Mouse (Mus musculus) liver, adult 2 months (tissue): ENCODE measurements around the gene St3gal5. TPM values are rescaled to one million over a fixed set of nuclear protein-coding genes. Genes with fewer than 3 reads are reported as not detected.
A peak's percentile ranks its signal among the peaks of the same experiment; 100 is the strongest.

Source experiments
- DNase-seq: peaks from one replicate; pipeline ENCODE4 v3.0.0-alpha.2; 2011; ENCODE audit warnings: low read depth, low spot score; ENCODE audit errors: extremely low read depth
- H3K27ac ChIP-seq: fragments of 200-500 bp; replicated peaks from 2 replicates; pipeline ENCODE4 v1.5.1; 2012; ENCODE audit warnings: low read depth, mild to moderate bottlenecking, control low read depth, inconsistent platforms, low read length; ENCODE audit not compliant: insufficient read depth
- H3K27me3 ChIP-seq: fragments of 200-500 bp; 2 replicates; pipeline ENCODE4 v1.6.1; 2012; ENCODE audit warnings: mild to moderate bottlenecking, moderate library complexity, low read length, inconsistent platforms; ENCODE audit not compliant: control insufficient read depth, insufficient read depth
- H3K36me3 ChIP-seq: fragments of 200-500 bp; 2 replicates; pipeline ENCODE4 v1.6.1; 2012; ENCODE audit warnings: low read length, inconsistent platforms; ENCODE audit not compliant: control insufficient read depth, insufficient read depth
- H3K4me1 ChIP-seq: fragments of 200-500 bp; 2 replicates; pipeline ENCODE4 v1.6.1; 2011; ENCODE audit warnings: low read length; ENCODE audit not compliant: control insufficient read depth, insufficient read depth
- H3K4me3 ChIP-seq: fragments of 200-500 bp; 2 replicates; pipeline ENCODE4 v1.5.1; 2011; ENCODE audit warnings: low read depth, mild to moderate bottlenecking, control low read depth, low read length, moderate library complexity; ENCODE audit not compliant: insufficient read depth
- H3K79me2 ChIP-seq: fragments of 200-500 bp; 2 replicates; pipeline ENCODE4 v1.6.1; 2012; ENCODE audit warnings: inconsistent platforms, mild to moderate bottlenecking, low read length, moderate library complexity; ENCODE audit not compliant: control insufficient read depth, insufficient read depth
- H3K9ac ChIP-seq: fragments of 200-500 bp; 2 replicates; pipeline ENCODE4 v1.6.1; 2012; ENCODE audit warnings: low read depth, mild to moderate bottlenecking, control low read depth, inconsistent platforms, low read length
- CTCF ChIP-seq: fragments of 200-500 bp; IDR thresholded peaks from 2 replicates; pipeline ENCODE4 v1.5.1; 2011; ENCODE audit warnings: low read depth, low read length, control low read depth
- POLR2A ChIP-seq: fragments of 200-500 bp; IDR thresholded peaks from 2 replicates; pipeline ENCODE4 v1.6.1; 2011; ENCODE audit warnings: low read length, control low read depth; ENCODE audit not compliant: insufficient read depth; ENCODE audit errors: extremely low read depth
- WGBS: fragments of 180-500 bp; shearing (Covaris S2); methylation state at CpG from one replicate; pipeline ENCODE4 v1.1.7; 2018; 5-methylcytosine and 5-hydroxymethylcytosine counted together
- polyA plus RNA-seq: library from polyadenylated mRNA; depleted of rRNA; stranded (reverse); fragments of >200 nt; gene quantifications from 2 replicates; pipeline ENCODE4 v1.2.3, GENCODE M21; 2012
- total RNA-seq: library from RNA; depleted of rRNA; stranded (reverse); fragments of >200 nt; gene quantifications from 2 replicates; pipeline ENCODE4 v1.2.3, GENCODE M21; 2014

St3gal5 gene
- total and polyA plus RNA-seq, 2 experiments: 61.4 to 162 TPM

DNA sequence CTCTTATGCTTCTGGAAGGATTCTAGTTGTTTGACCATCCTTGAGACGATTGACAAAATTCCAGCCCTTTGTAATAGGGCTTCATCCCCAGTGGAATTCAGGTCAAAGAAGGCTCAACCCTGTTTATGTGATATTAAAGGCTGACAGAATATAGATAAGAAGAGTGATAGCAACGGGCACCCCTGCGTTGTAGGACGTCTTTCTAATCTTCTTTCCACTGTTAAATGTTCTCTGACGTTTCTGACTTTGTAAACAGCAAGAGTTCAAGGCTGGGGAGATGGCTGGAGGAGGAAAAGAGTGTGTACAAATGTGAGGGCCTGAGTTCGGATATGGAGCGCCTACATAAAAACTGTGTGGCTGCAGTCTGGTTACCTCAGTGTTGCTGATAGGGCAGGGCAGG, 7.1 kb downstream of the St3gal5 start:
- H3K4me3 ChIP-seq: no peak overlapping the region
- no peaks in the 10 kb centered on the region for H3K27me3 ChIP-seq
- H3K4me1 ChIP-seq: peaks cover 24% of the 10 kb centered on the region
- no peak for TF ChIP-seq POLR2A
- TF ChIP-seq CTCF: no peak
- DNase-seq: peak; percentile 82
- no peaks in the 10 kb centered on the region for H3K36me3 ChIP-seq
- H3K27ac ChIP-seq: peak overlapping the region; percentile 54
- H3K79me2 ChIP-seq: peaks cover 76% of the 10 kb centered on the region
- 9% methylated on average over 7 of the region's 7 CpGs for WGBS
- H3K9ac ChIP-seq: peak overlapping the region; percentile 45; the same call in 1 of the 2 replicates

DNA sequence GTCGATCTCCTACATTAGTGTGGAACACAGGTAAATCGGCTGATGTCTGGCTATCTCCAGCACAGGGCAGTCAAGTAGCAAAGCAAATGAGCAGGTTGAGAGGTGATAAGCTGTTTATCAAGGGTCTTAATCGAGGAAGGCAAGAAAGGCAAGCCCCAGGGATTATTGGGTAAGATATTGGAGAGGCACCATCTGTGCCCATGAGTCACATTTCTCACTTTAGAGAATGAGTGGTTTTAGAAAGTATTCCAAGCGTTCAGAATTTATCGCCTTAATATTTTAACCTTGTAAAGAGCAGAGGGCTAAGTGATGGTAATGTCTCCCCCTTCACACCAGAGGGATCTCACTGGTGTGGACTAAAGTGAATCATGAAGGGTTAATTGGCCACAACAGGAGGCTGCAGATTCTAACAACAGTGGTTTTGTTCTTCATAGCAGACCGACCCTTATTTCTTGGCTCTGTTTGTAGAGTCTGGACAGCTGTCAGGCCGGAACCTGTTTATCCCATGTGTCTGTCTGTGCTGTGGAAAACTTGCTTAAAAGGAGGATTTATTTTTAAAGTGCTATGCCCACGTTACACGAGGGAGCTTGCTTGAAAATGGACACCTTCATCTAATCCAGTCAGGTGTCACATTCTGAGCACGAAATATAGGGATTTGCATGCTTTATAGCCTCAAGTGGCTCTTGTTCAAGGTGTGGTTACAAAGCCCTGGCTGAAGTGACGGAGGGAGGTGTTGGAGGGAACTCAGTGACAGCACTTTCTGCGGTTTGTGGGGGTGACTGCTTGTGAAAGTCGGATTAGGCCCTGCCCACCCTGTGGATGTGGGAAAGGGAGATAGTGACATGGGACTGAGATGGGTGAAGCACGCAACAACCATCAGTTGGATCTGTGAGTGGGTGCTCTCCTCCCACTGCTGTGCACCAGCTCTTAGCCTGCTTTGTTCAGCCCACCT, 11.8 kb downstream of the St3gal5 start:
- 77% methylated on average over 14 of the region's 14 CpGs for WGBS
- TF ChIP-seq CTCF (no peak), POLR2A (no peak)
- H3K9ac ChIP-seq: no peak overlapping the region
- no peak overlapping the region for H3K4me3 ChIP-seq
- H3K79me2 ChIP-seq: peaks cover 54% of the 10 kb centered on the region
- H3K27me3 ChIP-seq: no peaks in the 10 kb centered on the region
- no peak for DNase-seq
- peaks cover 7% of the 10 kb centered on the region for H3K4me1 ChIP-seq
- H3K36me3 ChIP-seq: no peaks in the 10 kb centered on the region
- no peak overlapping the region for H3K27ac ChIP-seq

DNA sequence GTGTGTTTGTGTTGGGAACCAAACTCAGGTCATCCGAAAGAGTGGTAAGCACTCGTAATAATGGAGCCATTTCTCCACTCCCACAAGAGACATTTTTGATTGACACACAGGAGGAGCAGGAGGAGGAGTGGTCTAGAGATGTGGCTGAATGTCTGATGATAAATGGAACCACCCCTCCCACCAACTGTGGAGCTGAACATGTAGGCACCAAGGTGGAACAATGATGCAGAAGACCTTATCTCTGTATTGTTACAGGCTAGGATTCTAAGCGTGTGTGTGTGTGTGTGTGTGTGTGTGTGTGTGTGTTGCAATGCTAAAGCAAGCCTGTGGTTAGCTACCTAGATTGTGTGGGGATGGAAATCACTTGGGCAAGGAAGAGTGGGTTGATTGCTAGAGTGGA, 13.2 kb downstream of the St3gal5 start:
- peaks cover 9% of the 10 kb centered on the region for H3K4me1 ChIP-seq
- peaks cover 46% of the 10 kb centered on the region for H3K79me2 ChIP-seq
- H3K4me3 ChIP-seq: no peak overlapping the region
- TF ChIP-seq POLR2A (no peak), CTCF (no peak)
- H3K27ac ChIP-seq: no peak overlapping the region
- no peak for DNase-seq
- 80% methylated on average over 3 of the region's 3 CpGs for WGBS
- H3K36me3 ChIP-seq: no peaks in the 10 kb centered on the region
- H3K27me3 ChIP-seq: no peaks in the 10 kb centered on the region
- no peak overlapping the region for H3K9ac ChIP-seq

DNA sequence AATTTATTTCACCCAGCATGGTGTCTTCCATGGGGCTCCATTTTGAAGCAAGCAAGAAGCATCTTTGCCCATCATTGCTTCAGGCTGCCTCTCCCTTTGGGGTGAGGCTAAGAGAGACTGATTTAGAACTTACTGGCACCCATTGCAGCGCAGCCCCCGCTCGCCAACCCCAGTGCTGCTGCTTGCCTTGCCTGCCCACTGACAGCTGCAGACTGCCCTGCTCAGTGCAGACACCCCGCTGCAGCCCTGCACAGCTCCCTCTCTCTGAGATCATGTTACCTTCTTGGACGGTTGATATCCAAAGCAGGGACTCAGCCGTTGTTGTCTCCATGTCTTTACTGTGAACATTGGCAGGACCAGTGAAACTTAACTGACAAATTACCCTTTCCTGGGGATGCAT, 15.2 kb downstream of the St3gal5 start:
- no peaks in the 10 kb centered on the region; the same call in 1 of the 2 replicates for H3K36me3 ChIP-seq
- H3K79me2 ChIP-seq: peaks cover 43% of the 10 kb centered on the region
- no peak overlapping the region for H3K9ac ChIP-seq
- no peak for DNase-seq
- peaks cover 7% of the 10 kb centered on the region for H3K4me1 ChIP-seq
- no peaks in the 10 kb centered on the region for H3K27me3 ChIP-seq
- TF ChIP-seq POLR2A: no peak
- no peak for TF ChIP-seq CTCF
- 83% methylated on average over 6 of the region's 6 CpGs for WGBS
- no peak overlapping the region for H3K4me3 ChIP-seq
- no peak overlapping the region for H3K27ac ChIP-seq

DNA sequence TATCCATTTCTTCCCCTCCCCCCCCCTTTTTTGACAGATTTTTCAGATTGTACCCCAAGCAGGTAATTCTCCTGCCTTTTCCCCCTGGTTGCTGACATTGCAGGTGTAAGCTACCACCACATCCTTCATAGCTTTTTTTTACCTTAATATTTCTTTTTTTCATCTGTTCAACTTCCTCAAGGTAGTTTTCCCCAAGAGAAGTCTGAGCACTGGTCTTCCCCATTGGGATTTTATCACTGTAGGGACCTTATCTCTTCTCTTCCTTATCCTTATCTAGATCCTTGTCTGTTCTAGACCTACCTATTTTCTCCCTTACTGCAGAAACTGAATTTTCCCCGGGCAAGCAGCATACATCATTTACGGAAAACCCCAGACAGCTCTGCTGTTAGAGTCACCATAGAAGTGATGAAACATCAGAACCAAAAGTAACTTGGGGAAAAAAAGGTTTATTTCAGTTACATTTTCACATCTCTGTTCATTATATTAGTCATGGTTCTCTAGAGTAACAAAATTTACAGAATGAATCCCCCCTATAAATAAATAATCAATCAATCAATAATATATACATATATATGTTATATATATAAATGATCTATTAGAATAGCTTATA, 15.8 kb downstream of the St3gal5 start:
- no peak for DNase-seq
- Histone ChIP-seq H3K27ac (no peak overlapping the region), H3K79me2 (peaks cover 42% of the 10 kb centered on the region), H3K4me1 (peaks cover 6% of the 10 kb centered on the region), H3K36me3 (peaks cover 1% of the 10 kb centered on the region; the same call in 1 of the 2 replicates), H3K27me3 (no peaks in the 10 kb centered on the region), H3K4me3 (no peak overlapping the region), H3K9ac (no peak overlapping the region)
- no peak for TF ChIP-seq POLR2A
- WGBS: 83% methylated on average over 2 of the region's 2 CpGs

DNA sequence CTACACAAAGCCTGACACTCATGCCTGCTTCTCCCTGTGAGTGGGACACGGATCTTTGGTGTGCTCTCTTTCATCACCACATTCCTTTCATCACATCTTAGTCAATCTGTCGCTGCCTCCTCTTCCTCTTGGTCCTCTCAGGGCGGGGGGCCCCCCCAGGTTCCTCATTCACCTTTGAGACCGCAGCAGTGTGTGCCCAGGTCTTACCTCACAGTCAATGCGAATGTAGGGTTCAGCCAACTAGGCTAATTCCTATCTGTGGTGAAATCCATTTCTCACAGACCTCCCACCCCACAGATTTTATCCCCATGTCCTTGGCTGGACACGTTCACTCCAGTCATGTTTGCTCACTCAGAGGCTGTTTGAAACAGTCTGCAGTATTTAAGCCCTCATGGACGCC, 17.5 kb downstream of the St3gal5 start:
- peaks cover 6% of the 10 kb centered on the region; the same call in 1 of the 2 replicates for H3K36me3 ChIP-seq
- 23% methylated on average over 7 of the region's 7 CpGs for WGBS
- DNase-seq: peak; percentile 99
- no peaks in the 10 kb centered on the region for H3K27me3 ChIP-seq
- H3K9ac ChIP-seq: peak overlapping the region; percentile 85
- peaks cover 35% of the 10 kb centered on the region for H3K79me2 ChIP-seq
- TF ChIP-seq CTCF: no peak
- TF ChIP-seq POLR2A: 0 out of 2 replicates have a peak, but pooled peaks have one; percentile 76
- peaks cover 11% of the 10 kb centered on the region for H3K4me1 ChIP-seq
- H3K27ac ChIP-seq: peak overlapping the region; percentile 79
- peak overlapping the region; percentile 55 for H3K4me3 ChIP-seq
